Mouse (Mus musculus): Measurements from ENCODE around the gene Zfp715. TPM values are rescaled to one million over a fixed set of nuclear protein-coding genes. Genes with fewer than 3 reads are reported as not detected.
A peak's percentile ranks its signal among the peaks of the same experiment; 100 is the strongest.

Gene Zfp715
- total RNA-seq, 1 experiment = 12.9 TPM

DNA sequence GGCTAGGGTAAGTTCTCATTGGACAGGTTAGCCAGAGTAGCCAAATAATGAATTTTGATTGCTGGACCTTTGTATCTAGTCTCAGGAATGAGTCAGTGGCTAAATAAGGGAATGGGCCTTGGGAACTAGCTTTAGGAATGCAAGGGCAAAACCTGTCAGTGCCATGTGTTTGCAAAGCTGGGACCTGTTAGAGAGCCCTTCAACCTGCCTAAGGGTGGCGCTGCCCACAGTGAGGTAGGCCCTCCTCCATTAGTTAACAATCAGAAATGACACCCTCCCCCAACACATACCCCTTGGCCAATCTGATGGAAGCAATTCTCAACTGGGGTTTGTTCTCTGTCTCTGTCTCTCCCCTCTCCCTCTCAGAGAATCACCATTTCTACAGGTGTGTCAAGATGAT, 33.5 kb upstream of the Zfp715 start:
- Histone ChIP-seq H3K27ac (ENCODE audit: insufficient read depth, low read depth, low read length, poor library complexity, severe bottlenecking) (peak overlapping the region; percentile 95; the same call in 1 of the 2 replicates), H3K9me3 (ENCODE audit: control insufficient read depth, insufficient read depth, low read depth, low read length) (no peaks in the 10 kb centered on the region), H3K4me3 (ENCODE audit: insufficient read depth in 1 of 2, low read depth in 1 of 2, low read length in 2 of 2, poor library complexity in 1 of 2, severe bottlenecking in 1 of 2) (no peak overlapping the region), H3K4me1 (ENCODE audit: control insufficient read depth in 2 of 2, insufficient read depth in 2 of 2, low read length in 2 of 2, poor library complexity in 1 of 2) (peaks cover 25 to 52% of the 10 kb centered on the region in 2 experiments), H3K9ac (ENCODE audit: insufficient read depth, low read depth, low read length, poor library complexity, severe bottlenecking) (no peak overlapping the region; the same call in 1 of the 2 replicates), H3K36me3 (ENCODE audit: control insufficient read depth, insufficient read depth, low read length, poor library complexity, severe bottlenecking) (no peaks in the 10 kb centered on the region)
- TF ChIP-seq ZNF384 (IDR thresholded peaks at IDR 0.05; ENCODE audit: low read depth, low read length) (no peak), CHD2 (IDR thresholded peaks at IDR 0.05; ENCODE audit: low read depth, low read length) (no peak), ZC3H11A (IDR thresholded peaks at IDR 0.05; ENCODE audit: borderline replicate concordance, low read depth, low read length) (no peak), HCFC1 (IDR thresholded peaks at IDR 0.05; ENCODE audit: borderline replicate concordance, insufficient read depth, low read length) (no peak), MAFK (IDR thresholded peaks at IDR 0.05; ENCODE audit: insufficient read depth, low read depth, low read length) (no peak)
- no peak for DNase-seq (ENCODE audit: low read depth, low spot score)
- in situ Hi-C loops (cut with MboI; ENCODE audit: low sequenced_read_pairs in 2 of 2, unreplicated experiment in 2 of 2) = no loop called here

- H3K9ac ChIP-seq (ENCODE audit: insufficient read depth, low read depth, low read length, poor library complexity, severe bottlenecking) = peak overlapping the region; percentile 21; the same call in 1 of the 2 replicates
- no peak overlapping the region for H3K4me3 ChIP-seq (ENCODE audit: insufficient read depth in 1 of 2, low read depth in 1 of 2, low read length in 2 of 2, poor library complexity in 1 of 2, severe bottlenecking in 1 of 2)
- no peaks in the 10 kb centered on the region for H3K36me3 ChIP-seq (ENCODE audit: control insufficient read depth, insufficient read depth, low read length, poor library complexity, severe bottlenecking)
- peak overlapping the region; percentile 95 for H3K27ac ChIP-seq (ENCODE audit: insufficient read depth, low read depth, low read length, poor library complexity, severe bottlenecking)
- in situ Hi-C loops (cut with MboI; ENCODE audit: low sequenced_read_pairs in 2 of 2, unreplicated experiment in 2 of 2) = no loop called here
- no peaks in the 10 kb centered on the region for H3K9me3 ChIP-seq (ENCODE audit: control insufficient read depth, insufficient read depth, low read depth, low read length)
- H3K4me1 ChIP-seq (ENCODE audit: control insufficient read depth in 2 of 2, insufficient read depth in 2 of 2, low read length in 2 of 2, poor library complexity in 1 of 2) = peaks cover 25 to 52% of the 10 kb centered on the region in 2 experiments
- DNase-seq (ENCODE audit: low read depth, low spot score) = no peak
- TF ChIP-seq ZC3H11A (IDR thresholded peaks at IDR 0.05; ENCODE audit: borderline replicate concordance, low read depth, low read length) (no peak), ZNF384 (IDR thresholded peaks at IDR 0.05; ENCODE audit: low read depth, low read length) (peak; percentile 85)
Measured at GRCm38 (mm10) chr7:43346148-43346547, 33.1 kb upstream of the Zfp715 start.

DNA sequence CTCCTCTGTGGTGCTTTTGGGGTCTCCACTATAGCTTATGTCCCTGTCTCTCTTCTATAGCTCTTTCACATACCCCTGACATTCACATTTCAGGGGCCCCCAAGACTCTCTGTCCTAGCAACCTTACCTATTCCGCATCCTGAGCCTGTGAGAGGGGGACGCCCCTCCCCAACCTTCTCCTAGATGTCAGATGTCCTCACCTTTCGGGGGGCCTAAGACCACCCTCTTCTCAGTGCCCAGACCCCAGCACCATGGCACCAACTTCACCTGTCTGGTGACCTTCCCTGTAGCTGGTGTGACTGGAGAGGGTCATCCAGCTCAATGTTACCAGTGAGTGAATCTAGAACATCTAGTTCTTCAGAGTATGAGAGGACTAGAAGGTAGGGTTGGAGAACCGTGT, 31.4 kb upstream of the Zfp715 start:
- no peaks in the 10 kb centered on the region for H3K36me3 ChIP-seq (ENCODE audit: control insufficient read depth, insufficient read depth, low read length, poor library complexity, severe bottlenecking)
- in situ Hi-C loops (cut with MboI; ENCODE audit: low sequenced_read_pairs in 2 of 2, unreplicated experiment in 2 of 2) = no loop called here
- H3K4me1 ChIP-seq (ENCODE audit: control insufficient read depth in 2 of 2, insufficient read depth in 2 of 2, low read length in 2 of 2, poor library complexity in 1 of 2) = peaks cover 25 to 47% of the 10 kb centered on the region in 2 experiments
- H3K9ac ChIP-seq (ENCODE audit: insufficient read depth, low read depth, low read length, poor library complexity, severe bottlenecking) = peak overlapping the region; percentile 22; the same call in 1 of the 2 replicates
- H3K27ac ChIP-seq (ENCODE audit: insufficient read depth, low read depth, low read length, poor library complexity, severe bottlenecking) = peak overlapping the region; percentile 95
- no peak for TF ChIP-seq CHD2 (IDR thresholded peaks at IDR 0.05; ENCODE audit: low read depth, low read length)
- TF ChIP-seq HCFC1 (IDR thresholded peaks at IDR 0.05; ENCODE audit: borderline replicate concordance, insufficient read depth, low read length) = no peak
- TF ChIP-seq ZNF384 (IDR thresholded peaks at IDR 0.05; ENCODE audit: low read depth, low read length) = no peak
- no peak for TF ChIP-seq ZC3H11A (IDR thresholded peaks at IDR 0.05; ENCODE audit: borderline replicate concordance, low read depth, low read length)
- TF ChIP-seq MAFK (IDR thresholded peaks at IDR 0.05; ENCODE audit: insufficient read depth, low read depth, low read length) = no peak
- no peaks in the 10 kb centered on the region for H3K9me3 ChIP-seq (ENCODE audit: control insufficient read depth, insufficient read depth, low read depth, low read length)
- no peak for DNase-seq (ENCODE audit: low read depth, low spot score)
- no peak overlapping the region for H3K4me3 ChIP-seq (ENCODE audit: insufficient read depth in 1 of 2, low read depth in 1 of 2, low read length in 2 of 2, poor library complexity in 1 of 2, severe bottlenecking in 1 of 2)

- H3K9ac ChIP-seq (ENCODE audit: insufficient read depth, low read depth, low read length, poor library complexity, severe bottlenecking) = no peak overlapping the region
- DNase-seq (ENCODE audit: low read depth, low spot score) = no peak
- no peaks in the 10 kb centered on the region for H3K36me3 ChIP-seq (ENCODE audit: control insufficient read depth, insufficient read depth, low read length, poor library complexity, severe bottlenecking)
- peaks cover 25 to 45% of the 10 kb centered on the region in 2 experiments for H3K4me1 ChIP-seq (ENCODE audit: control insufficient read depth in 2 of 2, insufficient read depth in 2 of 2, low read length in 2 of 2, poor library complexity in 1 of 2)
- no peak overlapping the region for H3K4me3 ChIP-seq (ENCODE audit: insufficient read depth in 1 of 2, low read depth in 1 of 2, low read length in 2 of 2, poor library complexity in 1 of 2, severe bottlenecking in 1 of 2)
- TF ChIP-seq ZC3H11A (IDR thresholded peaks at IDR 0.05; ENCODE audit: borderline replicate concordance, low read depth, low read length) = no peak
- no peak for TF ChIP-seq MAFK (IDR thresholded peaks at IDR 0.05; ENCODE audit: insufficient read depth, low read depth, low read length)
- TF ChIP-seq CHD2 (IDR thresholded peaks at IDR 0.05; ENCODE audit: low read depth, low read length) = no peak
- TF ChIP-seq ZNF384 (IDR thresholded peaks at IDR 0.05; ENCODE audit: low read depth, low read length) = no peak
- TF ChIP-seq HCFC1 (IDR thresholded peaks at IDR 0.05; ENCODE audit: borderline replicate concordance, insufficient read depth, low read length) = no peak
- H3K9me3 ChIP-seq (ENCODE audit: control insufficient read depth, insufficient read depth, low read depth, low read length) = no peaks in the 10 kb centered on the region
- peak overlapping the region; percentile 95; the same call in 1 of the 2 replicates for H3K27ac ChIP-seq (ENCODE audit: insufficient read depth, low read depth, low read length, poor library complexity, severe bottlenecking)
- in situ Hi-C loops (cut with MboI; ENCODE audit: low sequenced_read_pairs in 2 of 2, unreplicated experiment in 2 of 2) = no loop called here
Measured at GRCm38 (mm10) chr7:43344020-43344419, 30.9 kb upstream of the Zfp715 start.

DNA sequence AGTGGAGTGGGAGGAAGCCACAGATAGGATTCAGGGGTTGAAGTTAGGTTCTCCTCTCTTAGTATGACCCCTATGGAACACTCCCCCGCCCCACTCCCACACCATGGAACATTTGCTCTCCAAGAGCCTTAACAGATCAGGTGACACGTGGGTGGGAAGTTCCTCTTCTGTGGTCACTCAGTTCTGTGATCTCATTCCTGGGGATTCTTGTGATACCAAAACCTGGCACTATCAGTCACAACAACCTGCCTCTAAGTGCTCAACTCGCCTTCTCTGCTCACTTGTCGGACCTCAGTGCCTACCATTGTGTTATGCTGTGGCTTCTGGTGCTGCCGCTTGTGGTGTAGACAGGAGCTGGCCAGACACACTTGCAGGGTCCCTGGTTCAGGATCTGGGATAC, 30.1 kb upstream of the Zfp715 start:
- in situ Hi-C loops (cut with MboI; ENCODE audit: low sequenced_read_pairs in 2 of 2, unreplicated experiment in 2 of 2) = no loop called here
- H3K9me3 ChIP-seq (ENCODE audit: control insufficient read depth, insufficient read depth, low read depth, low read length) = no peaks in the 10 kb centered on the region
- H3K4me3 ChIP-seq (ENCODE audit: insufficient read depth in 1 of 2, low read depth in 1 of 2, low read length in 2 of 2, poor library complexity in 1 of 2, severe bottlenecking in 1 of 2) = no peak overlapping the region
- peak overlapping the region; percentile 47 for H3K27ac ChIP-seq (ENCODE audit: insufficient read depth, low read depth, low read length, poor library complexity, severe bottlenecking)
- TF ChIP-seq CHD2 (IDR thresholded peaks at IDR 0.05; ENCODE audit: low read depth, low read length) = no peak
- TF ChIP-seq ZC3H11A (IDR thresholded peaks at IDR 0.05; ENCODE audit: borderline replicate concordance, low read depth, low read length) = no peak
- no peak for TF ChIP-seq HCFC1 (IDR thresholded peaks at IDR 0.05; ENCODE audit: borderline replicate concordance, insufficient read depth, low read length)
- TF ChIP-seq ZNF384 (IDR thresholded peaks at IDR 0.05; ENCODE audit: low read depth, low read length) = no peak
- no peak for TF ChIP-seq MAFK (IDR thresholded peaks at IDR 0.05; ENCODE audit: insufficient read depth, low read depth, low read length)
- peaks cover 25 to 43% of the 10 kb centered on the region in 2 experiments for H3K4me1 ChIP-seq (ENCODE audit: control insufficient read depth in 2 of 2, insufficient read depth in 2 of 2, low read length in 2 of 2, poor library complexity in 1 of 2)
- peak overlapping the region; percentile 5; the same call in 1 of the 2 replicates for H3K9ac ChIP-seq (ENCODE audit: insufficient read depth, low read depth, low read length, poor library complexity, severe bottlenecking)
- DNase-seq (ENCODE audit: low read depth, low spot score) = no peak
- H3K36me3 ChIP-seq (ENCODE audit: control insufficient read depth, insufficient read depth, low read length, poor library complexity, severe bottlenecking) = no peaks in the 10 kb centered on the region
